In genomic region chr3:98336661-98337654, GRCm38 (mm10) we compare ENCODE assay signal across 8 mouse cellular contexts. TPM values are rescaled to one million over a fixed set of nuclear protein-coding genes. Genes with fewer than 3 reads are reported as not detected.
A peak's percentile ranks its signal among the peaks of the same experiment; 100 is the strongest.
DNase-seq lines count a peak whose midpoint lies in the region; ATAC-seq and TF ChIP-seq lines count a peak whose summit lies in the region.
"Had no signal": no experiment of that assay in that cellular context is flagged by ENCODE, and none has a peak within 500 bp of the region (broad histone marks: within the 10 kb centered on the region; RNA-seq: fewer than 3 reads in every experiment).

No protein-coding gene starts in this region.

- peak overlapping the region; percentile 99 for H3K4me2 ChIP-seq in hindbrain, embryonic 13.5 days
- H3K4me2 ChIP-seq in midbrain, embryonic 11.5 days = peak overlapping the region; percentile 90

- peak overlapping the region in 1 of 2 experiments; percentile 97; a peak in 1 of 4 replicates for H3K4me3 ChIP-seq in MEL (ENCODE audit: control insufficient read depth in 1 of 2, insufficient read depth in 1 of 2, low read depth in 2 of 2, low read length in 2 of 2)
- H3K4me3 ChIP-seq in hindbrain, embryonic 13.5 days = peak overlapping the region; percentile 60; the same call in 1 of the 2 replicates
- no peak overlapping the region for H3K4me3 ChIP-seq in midbrain, embryonic 11.5 days (ENCODE audit: low read depth, low read length)

- no peak for TF ChIP-seq EP300 in MEL (IDR thresholded peaks at IDR 0.05; ENCODE audit: low read depth in 1 of 2, low read length in 2 of 2)

- no peak overlapping the region; the same call in 1 of the 2 replicates for H3K27ac ChIP-seq in MEL (ENCODE audit: control insufficient read depth, low read depth, low read length)
- H3K27ac ChIP-seq in hindbrain, embryonic 13.5 days = peak overlapping the region; percentile 60; the same call in 1 of the 2 replicates
- H3K27ac ChIP-seq in midbrain, embryonic 11.5 days (ENCODE audit: low read depth, low read length) = no peak overlapping the region

- no peaks in the 10 kb centered on the region for H3K27me3 ChIP-seq in MEL (ENCODE audit: control insufficient read depth in 1 of 2, insufficient read depth in 2 of 2, low read length in 2 of 2)
- H3K27me3 ChIP-seq in hindbrain, embryonic 13.5 days = peaks cover 4% of the 10 kb centered on the region; the same call in 1 of the 2 replicates
- H3K27me3 ChIP-seq in midbrain, embryonic 11.5 days (ENCODE audit: control insufficient read depth, insufficient read depth, low read length) = no peaks in the 10 kb centered on the region

- H3K9me3 ChIP-seq in MEL (replicated peaks; ENCODE audit: insufficient read depth, low read length) = no peaks in the 10 kb centered on the region
- H3K9me3 ChIP-seq in hindbrain, embryonic 13.5 days = no peaks in the 10 kb centered on the region
- H3K9me3 ChIP-seq in midbrain, embryonic 11.5 days (ENCODE audit: control insufficient read depth, low read length) = no peaks in the 10 kb centered on the region

- H3K36me3 ChIP-seq in MEL (ENCODE audit: control insufficient read depth in 1 of 2, insufficient read depth in 2 of 2, low read length in 2 of 2) = peaks cover 0 to 39% of the 10 kb centered on the region in 2 experiments
- peaks cover 12% of the 10 kb centered on the region for H3K36me3 ChIP-seq in hindbrain, embryonic 13.5 days
- peaks cover 6% of the 10 kb centered on the region; the same call in 1 of the 2 replicates for H3K36me3 ChIP-seq in midbrain, embryonic 11.5 days (ENCODE audit: control insufficient read depth, insufficient read depth, low read length)

- peak overlapping the region; percentile 80 for H3K9ac ChIP-seq in MEL (ENCODE audit: control insufficient read depth, low read depth, low read length, poor library complexity, severe bottlenecking)
- peak overlapping the region; percentile 43; the same call in 1 of the 2 replicates for H3K9ac ChIP-seq in hindbrain, embryonic 13.5 days
- H3K9ac ChIP-seq in midbrain, embryonic 11.5 days (ENCODE audit: low read length) = 0 out of 2 replicates have a peak overlapping the region, but pooled peaks have one; percentile 9

- DNase-seq in MEL (ENCODE audit: low read depth, low spot score) = no peak
- no peak for DNase-seq in midbrain, embryonic 11.5 days (ENCODE audit: low spot score, missing footprints)
- no peak for DNase-seq in adrenal gland, postnatal 10 days
- no peak for DNase-seq in thymus, postnatal 0 days (ENCODE audit: low spot score)
- no peak for DNase-seq in ovary, postnatal 36 days (ENCODE audit: low spot score)
- DNase-seq: adrenal gland, postnatal 36 days had no signal

- WGBS in hindbrain, embryonic 13.5 days = 51% methylated on average over 22 of the region's 22 CpGs
- WGBS in midbrain, embryonic 11.5 days = 78% methylated on average over 22 of the region's 22 CpGs

- TF ChIP-seq RAD21 in MEL (IDR thresholded peaks at IDR 0.05; ENCODE audit: low read depth, low read length) = no peak

- H3K4me1 ChIP-seq in MEL (ENCODE audit: control insufficient read depth in 1 of 2, insufficient read depth in 2 of 2, low read length in 2 of 2) = peaks cover 11 to 46% of the 10 kb centered on the region in 2 experiments
- peaks cover 41% of the 10 kb centered on the region for H3K4me1 ChIP-seq in hindbrain, embryonic 13.5 days (replicated peaks)
- H3K4me1 ChIP-seq in midbrain, embryonic 11.5 days (ENCODE audit: control insufficient read depth, insufficient read depth, low read length) = peaks cover 24% of the 10 kb centered on the region

- peaks cover 40% of the 10 kb centered on the region for H3K79me2 ChIP-seq in MEL (ENCODE audit: control insufficient read depth, insufficient read depth, low read length, poor library complexity)

- no peak for TF ChIP-seq CTCF in MEL (IDR thresholded peaks at IDR 0.05 in 2 of 3, conservative IDR thresholded peaks at IDR 0.05 in 1 of 3; ENCODE audit: control insufficient read depth in 1 of 3, insufficient read depth in 1 of 3, low read depth in 2 of 3, low read length in 3 of 3, poor library complexity in 1 of 3, severe bottlenecking in 1 of 3)

- TF ChIP-seq POLR2A in MEL (IDR thresholded peaks at IDR 0.05; ENCODE audit: control insufficient read depth in 1 of 2, insufficient read depth in 1 of 2, low read depth in 1 of 2, low read length in 2 of 2, poor library complexity in 1 of 2) = no peak

- ATAC-seq in common myeloid progenitor, adult 5-6 weeks (replicated peaks; ENCODE audit: low read depth, poor library complexity, severe bottlenecking) = peak; percentile 23; the same call in 1 of the 2 replicates
- peak; percentile 47 for ATAC-seq in hindbrain, embryonic 13.5 days (ENCODE audit: low FRiP score)
- no peak for ATAC-seq in midbrain, embryonic 11.5 days (ENCODE audit: low FRiP score)

TF ChIP-seq in MEL, 35 proteins besides CTCF, POLR2A, EP300 and RAD21:
- TF ChIP-seq POLR2AphosphoS2 (IDR thresholded peaks at IDR 0.05; ENCODE audit: low read length) = peak; percentile 37; the same call in 1 of the 2 replicates
- no peak for TF ChIP-seq USF1 (IDR thresholded peaks at IDR 0.05; ENCODE audit: low read depth, low read length)
- TF ChIP-seq ZMIZ1 (IDR thresholded peaks at IDR 0.05; ENCODE audit: low read depth, low read length) = no peak
- no peak for TF ChIP-seq UBTF (IDR thresholded peaks at IDR 0.05; ENCODE audit: borderline replicate concordance, insufficient read depth, low read depth, low read length)
- no peak for TF ChIP-seq MXI1 (IDR thresholded peaks at IDR 0.05; ENCODE audit: low read depth, low read length)

RNA-seq across cellular contexts. Expression of gene Phgdh, which starts 2.8 kb away (rescaled TPM):
- 247 and 310 TPM in 2 replicates for total RNA-seq in MEL (2012; rRNA removed)
- 100 to 1,000 TPM in 1 of 2 experiments, not detected in 1; 303 TPM for polyA plus RNA-seq in MEL (2012; ENCODE audit: insufficient read depth in 1 of 2, insufficient read length in 2 of 2, low read depth in 1 of 2, low replicate concordance in 2 of 2, missing spikeins in 1 of 2)
- total RNA-seq in common myeloid progenitor, adult 5-6 weeks (2017) = 357 and 379 TPM in 2 replicates
- 156 and 187 TPM in 2 replicates for polyA plus RNA-seq in hindbrain, embryonic 13.5 days (2015; fragmentation: Nextera tagmentation; extraction: Ambion mirVana)
- 317 and 361 TPM in 2 replicates for polyA plus RNA-seq in midbrain, embryonic 11.5 days (2014; fragmentation: Nextera tagmentation; extraction: Ambion mirVana)
- 10 to 100 TPM; 32.4 to 33.0 TPM for total RNA-seq in adrenal gland, postnatal 10 days (2021)
- polyA plus RNA-seq in thymus, postnatal 0 days (2015; fragmentation: Nextera tagmentation; extraction: Ambion mirVana) = 328 and 352 TPM in 2 replicates

RNA-seq across cellular contexts. Expression of gene Zfp697, which starts 45.3 kb away (rescaled TPM):
- 0.03 and 0.04 TPM in 2 replicates for total RNA-seq in MEL (2012; rRNA removed)
- polyA plus RNA-seq in MEL (2012; ENCODE audit: insufficient read depth in 1 of 2, insufficient read length in 2 of 2, low read depth in 1 of 2, low replicate concordance in 2 of 2, missing spikeins in 1 of 2) = not detected
- 0.59 and 1.2 TPM in 2 replicates for total RNA-seq in common myeloid progenitor, adult 5-6 weeks (2017)
- 15.9 and 16.6 TPM in 2 replicates for polyA plus RNA-seq in hindbrain, embryonic 13.5 days (2015; fragmentation: Nextera tagmentation; extraction: Ambion mirVana)
- polyA plus RNA-seq in midbrain, embryonic 11.5 days (2014; fragmentation: Nextera tagmentation; extraction: Ambion mirVana) = 9.5 and 10.2 TPM in 2 replicates
- total RNA-seq in adrenal gland, postnatal 10 days (2021) = 1 to 10 TPM; 3.0 to 3.8 TPM
- polyA plus RNA-seq in thymus, postnatal 0 days (2015; fragmentation: Nextera tagmentation; extraction: Ambion mirVana) = 1.3 and 1.4 TPM in 2 replicates

RNA-seq across cellular contexts. Expression of gene Hmgcs2, which starts 56.7 kb away (rescaled TPM):
- total RNA-seq in MEL (2012; rRNA removed) = 0.12 and 0.20 TPM in 2 replicates
- polyA plus RNA-seq in MEL (2012; ENCODE audit: insufficient read depth in 1 of 2, insufficient read length in 2 of 2, low read depth in 1 of 2, low replicate concordance in 2 of 2, missing spikeins in 1 of 2) = under 1 TPM in 1 of 2 experiments, not detected in 1; 0.81 TPM
- 0.05 and 0.58 TPM in 2 replicates for total RNA-seq in common myeloid progenitor, adult 5-6 weeks (2017)
- polyA plus RNA-seq in hindbrain, embryonic 13.5 days (2015; fragmentation: Nextera tagmentation; extraction: Ambion mirVana) = 15.6 and 16.6 TPM in 2 replicates
- 4.3 and 5.7 TPM in 2 replicates for polyA plus RNA-seq in midbrain, embryonic 11.5 days (2014; fragmentation: Nextera tagmentation; extraction: Ambion mirVana)
- 100 to 1,000 TPM; 157 to 462 TPM for total RNA-seq in adrenal gland, postnatal 10 days (2021)
- 19.9 and 26.7 TPM in 2 replicates for polyA plus RNA-seq in thymus, postnatal 0 days (2015; fragmentation: Nextera tagmentation; extraction: Ambion mirVana)

Comparison
In these comparisons a context has a peak if more than half of its experiments do, and no peak if none do; other contexts are left out.
1. H3K9ac ChIP-seq: peak in every context shown above with its lines; median percentile 80 in MEL; 43 in hindbrain, embryonic 13.5 days; 9 in midbrain, embryonic 11.5 days.